Mouse (Mus musculus): ENCODE data around the gene Prm3.

- no peak for TF ChIP-seq POLR2A (IDR thresholded peaks at IDR 0.05; ENCODE audit: borderline replicate concordance, low read depth, low read length)
- no peak for TF ChIP-seq CTCF (IDR thresholded peaks at IDR 0.05; ENCODE audit: low read depth, low read length)
These were observed 40.9 kb downstream of the Prm3 start for GRCm38 (mm10) chr16:10749824-10750223.
